Mouse (Mus musculus) cerebellum, postnatal 10 days (tissue): ENCODE data around the gene Nt5dc2.

Experiments used
- DNase-seq, 2 experiments: peaks; one replicate each; pipeline ENCODE4 v3.0.0; 2021; ENCODE audit warnings: mixed read lengths in 2 of 2

Gene Nt5dc2

DNA sequence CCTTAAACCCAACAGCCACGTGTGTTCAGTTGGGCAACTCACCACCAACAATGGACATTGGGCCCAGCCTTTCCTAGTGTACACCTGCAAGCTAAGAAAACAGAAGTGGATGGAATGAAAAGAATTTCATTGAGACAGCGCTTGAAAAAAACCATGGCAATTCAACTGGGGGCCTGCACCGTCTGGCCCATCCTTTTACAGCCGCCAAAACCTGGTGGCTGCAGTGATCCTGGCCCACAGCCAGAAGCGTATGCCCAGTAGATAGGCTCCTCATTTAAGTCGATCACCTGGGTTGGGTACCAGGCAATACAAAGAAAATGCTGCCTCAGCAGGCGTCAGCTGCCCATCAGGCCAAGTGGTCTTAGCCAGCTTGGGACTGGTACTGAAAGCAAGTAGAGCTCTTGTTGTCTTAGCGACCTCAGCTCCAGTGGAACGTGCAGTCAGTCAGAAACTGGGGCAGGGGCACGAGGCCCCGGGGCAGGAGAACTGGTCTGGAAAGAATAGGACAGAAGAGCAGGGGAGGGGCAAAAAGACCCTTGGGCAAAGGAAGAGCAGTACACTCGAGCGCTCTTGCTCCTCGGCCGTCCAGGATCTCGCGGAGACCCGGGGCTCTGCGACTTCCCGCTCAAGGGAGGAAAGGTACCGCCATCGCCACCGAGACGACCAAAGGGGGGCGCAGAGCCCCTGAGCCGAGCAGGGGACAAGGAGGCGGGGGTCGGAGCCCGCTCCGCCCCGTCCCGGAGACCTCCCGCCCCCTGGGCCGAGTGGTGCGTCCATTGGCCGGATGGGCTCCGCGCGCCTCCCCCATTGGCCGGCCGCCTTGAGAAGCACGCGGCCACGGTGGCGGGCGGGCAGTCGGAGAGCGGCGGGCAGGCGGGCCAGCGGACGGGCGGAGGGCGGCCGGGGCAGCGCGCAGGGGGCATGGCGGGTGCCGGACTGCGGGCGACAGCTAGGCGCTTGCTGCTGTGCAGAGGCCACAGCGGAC, at the start of gene Nt5dc2:
Gene Nt5dc2, plus strand, starts transcription at position 818 of the 985 bp plus-strand sequence.
- DNase-seq, result peak; percentile 96 to 98

- DNase-seq, result peak; percentile 23 to 34
Measured at GRCm38 (mm10) chr14:31081147-31081546, 49.7 kb upstream of the Nt5dc2 start.

GRCm38 (mm10) chr14:31087433-31087832, 43.4 kb upstream of the Nt5dc2 start:
- peak; percentile 7 to 10 for DNase-seq

DNA sequence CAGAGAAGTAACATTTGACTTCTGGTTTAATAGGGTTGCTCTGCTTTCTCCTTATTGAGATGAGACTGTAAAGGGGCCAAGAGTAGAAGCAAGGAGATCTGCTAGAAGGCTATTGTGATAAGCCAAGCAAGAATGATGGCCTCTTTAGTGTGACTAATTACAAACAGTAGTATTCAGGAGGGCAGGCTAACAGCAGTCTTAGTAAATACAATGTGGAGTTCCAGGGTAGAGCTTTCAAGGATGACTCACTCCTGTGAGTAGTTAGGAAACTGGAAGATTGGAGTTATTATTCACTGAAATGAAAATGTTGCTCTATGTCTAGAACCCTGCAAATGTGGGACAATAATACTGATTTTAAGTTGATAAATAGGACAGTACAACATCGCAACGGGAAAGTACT, 42.3 kb upstream of the Nt5dc2 start:
- no peak for DNase-seq

DNA sequence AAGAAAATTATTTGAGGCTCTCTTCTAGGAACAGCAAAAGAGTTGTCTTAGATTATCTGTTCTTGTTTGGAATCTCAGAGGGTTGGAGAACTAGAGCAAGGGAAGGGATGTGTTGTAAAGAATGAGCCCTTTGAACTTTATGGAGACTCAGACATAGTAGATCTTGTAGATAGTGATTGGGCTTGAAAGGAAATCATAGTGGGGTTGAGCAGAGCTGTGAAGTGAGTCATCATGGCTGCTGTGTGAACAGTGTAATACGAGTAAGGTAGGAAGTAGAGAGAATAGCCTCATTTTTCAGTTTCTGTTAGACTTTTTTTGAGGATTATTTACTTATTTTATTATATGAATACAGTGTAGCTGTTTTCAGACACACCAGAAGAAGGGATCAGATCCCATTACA, 40.9 kb upstream of the Nt5dc2 start:
- no peak for DNase-seq

DNA sequence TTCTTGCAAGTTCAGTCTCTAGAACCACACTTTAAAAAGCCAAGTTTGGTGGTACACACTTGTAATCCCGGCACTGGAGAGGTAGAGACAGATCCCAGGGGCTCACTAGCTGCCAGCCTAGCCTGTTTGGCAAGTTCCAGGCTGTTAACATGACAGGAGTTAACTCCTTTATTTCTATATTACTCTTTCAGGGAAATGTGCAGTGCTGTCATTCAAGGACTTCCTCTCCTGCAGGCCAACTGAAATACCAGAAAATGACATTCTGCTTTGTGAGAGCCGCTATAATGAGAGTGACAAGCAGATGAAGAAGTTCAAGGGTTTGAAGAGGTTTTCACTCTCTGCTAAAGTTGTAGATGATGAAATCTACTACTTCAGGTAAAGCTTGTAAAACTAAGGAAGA, 25.7 kb upstream of the Nt5dc2 start:
- DNase-seq, result no peak

- no peak for DNase-seq
Measured at GRCm38 (mm10) chr14:31110613-31111012, 20.2 kb upstream of the Nt5dc2 start.

DNA sequence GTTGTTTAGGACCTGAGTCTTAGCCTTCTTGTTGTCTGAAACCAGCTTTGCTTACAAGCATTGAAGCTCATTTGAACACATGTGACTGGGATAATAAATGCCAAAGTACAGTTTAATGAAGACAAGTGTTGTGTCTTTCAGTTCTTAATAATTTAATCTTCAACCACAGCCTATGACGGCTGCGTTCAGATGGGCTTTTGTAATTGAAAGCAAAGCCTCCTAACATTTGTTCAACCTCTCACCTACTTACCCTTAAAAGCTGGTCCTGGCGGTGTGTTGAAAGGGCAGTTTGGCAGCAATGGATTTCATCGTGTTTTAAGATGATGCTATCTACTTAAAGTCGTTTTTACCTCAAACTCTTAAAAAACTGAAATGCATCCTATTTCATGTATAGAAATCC, 18.7 kb upstream of the Nt5dc2 start:
- DNase-seq, result no peak

DNA sequence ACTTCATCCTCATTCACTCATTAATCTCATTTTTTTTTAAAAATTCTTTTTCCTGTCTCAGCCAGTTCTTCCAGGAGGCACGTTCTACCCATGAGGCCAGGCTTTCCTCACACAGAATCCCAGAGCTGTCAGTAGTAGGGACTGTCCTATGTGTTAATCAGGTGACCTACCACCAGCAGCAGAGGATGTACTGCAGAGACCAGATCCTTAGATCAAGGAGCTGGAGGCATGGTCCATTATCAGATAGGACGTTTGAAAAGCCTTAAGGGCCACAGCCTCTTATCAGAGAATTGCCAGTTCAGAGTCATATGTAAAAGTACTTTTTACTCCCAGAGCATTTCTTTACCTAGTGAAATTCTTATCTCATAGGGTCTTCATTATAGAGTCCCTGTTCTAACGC, 16.8 kb upstream of the Nt5dc2 start:
- no peak for DNase-seq

- DNase-seq, result no peak
Measured at GRCm38 (mm10) chr14:31115522-31115921, 15.3 kb upstream of the Nt5dc2 start.

DNA sequence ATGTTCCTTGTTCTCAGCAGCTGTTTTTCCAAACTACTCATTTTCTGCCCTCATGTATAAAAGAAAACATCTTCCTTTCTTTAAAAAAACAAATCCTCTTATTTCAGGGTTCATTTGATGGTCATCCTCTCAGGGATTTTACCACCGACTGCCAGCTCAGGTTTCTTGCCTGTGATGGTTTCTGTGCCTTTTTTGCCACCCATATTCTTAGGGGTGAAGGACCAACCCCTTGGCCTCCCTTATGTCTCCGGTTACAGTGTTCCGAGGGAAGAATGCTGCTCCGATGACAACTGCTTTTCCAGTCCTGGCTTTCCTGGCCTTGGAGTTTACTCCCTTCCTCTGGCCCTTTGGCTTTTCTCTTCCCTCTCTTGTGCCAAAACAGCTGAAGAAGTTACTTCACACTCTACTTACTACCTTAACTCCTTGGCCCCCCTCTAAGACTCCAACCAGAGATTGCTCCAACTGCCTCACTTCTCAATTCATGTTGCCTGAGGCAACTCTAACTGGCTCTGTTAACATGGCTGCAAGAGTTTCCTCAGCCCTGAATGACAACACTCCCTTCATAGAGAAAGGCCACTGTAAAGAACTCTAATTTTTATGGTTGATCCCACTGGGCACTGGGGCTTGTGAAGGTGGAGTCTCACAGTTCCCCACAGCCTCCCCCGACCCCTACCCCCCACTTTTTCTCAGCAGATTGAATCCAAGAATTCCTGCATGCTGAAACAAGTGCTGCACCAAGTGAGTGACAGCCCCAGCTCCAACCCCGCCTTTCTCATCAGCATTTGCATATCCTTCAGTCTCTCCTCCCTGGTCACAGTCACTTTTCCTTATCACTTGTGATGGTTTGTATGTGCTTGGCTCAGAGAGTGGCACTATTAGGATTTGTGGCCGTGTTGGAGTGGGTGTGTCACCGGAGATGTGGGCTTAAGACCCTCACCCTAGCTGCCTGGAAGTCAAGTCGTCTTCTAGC, 5.5 kb upstream of the Nt5dc2 start:
- DNase-seq, result no peak

GRCm38 (mm10) chr14:31126826-31127225, 4.0 kb upstream of the Nt5dc2 start:
- DNase-seq, result no peak

- DNase-seq, result peak; percentile 61 to 70
Measured at GRCm38 (mm10) chr14:31128101-31128825, 2.6 kb upstream of the Nt5dc2 start.

DNA sequence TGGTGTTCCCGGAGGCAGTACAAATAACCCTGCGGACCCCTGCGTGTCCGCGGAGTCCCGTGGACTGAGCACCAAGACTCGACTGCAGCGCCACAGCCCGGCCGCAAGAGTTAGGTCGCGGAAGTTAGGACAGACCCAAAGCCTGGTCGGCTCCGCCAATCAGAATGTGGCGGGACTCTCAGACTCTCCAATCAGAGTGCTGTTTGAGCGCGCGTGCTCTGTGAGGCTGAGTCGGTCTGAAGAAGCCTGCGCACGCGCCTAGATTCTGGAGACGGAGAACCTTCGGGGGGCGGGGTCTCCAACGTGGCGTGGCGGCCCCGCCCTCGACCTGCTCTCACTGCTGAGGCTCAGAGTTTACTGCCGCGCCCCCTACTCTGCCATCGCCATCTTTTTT, 2.0 kb upstream of the Nt5dc2 start, which contains the start of gene Smim4:
Gene Smim4, minus strand, starts transcription at position 131 of the 394 bp plus-strand sequence.
- DNase-seq, result peak; percentile 98 to 99

- DNase-seq, result peak; percentile 73 to 80
Measured at GRCm38 (mm10) chr14:31129326-31130235, 1.3 kb upstream of the Nt5dc2 start.

GRCm38 (mm10) chr14:31131272-31131821, 494 bp downstream of the Nt5dc2 start:
- DNase-seq, result peak; percentile 76

DNA sequence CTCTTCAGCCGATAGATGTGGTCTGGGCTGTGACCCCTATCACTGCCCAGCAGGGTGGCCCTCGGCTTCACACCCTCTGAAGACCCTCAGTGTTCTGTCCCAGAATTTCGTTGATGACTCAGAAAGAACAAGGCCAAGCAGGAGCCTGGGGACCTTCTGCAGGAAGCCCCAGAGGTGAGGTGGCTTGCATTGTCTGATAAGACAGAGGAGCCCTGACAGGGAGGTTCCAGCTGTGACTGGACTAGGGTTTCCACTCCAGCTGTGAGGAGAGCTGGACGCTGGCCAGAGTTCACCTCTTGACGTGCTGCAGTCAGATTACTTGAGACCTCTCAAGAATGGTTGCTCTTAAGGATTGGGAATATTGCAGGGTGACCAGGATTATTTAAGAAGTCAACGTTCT, 1.2 kb downstream of the Nt5dc2 start:
- peak; percentile 61 to 67 for DNase-seq

- DNase-seq, result peak in 1 of 2 experiments; percentile 29
Measured at GRCm38 (mm10) chr14:31132491-31132975, 1.7 kb downstream of the Nt5dc2 start.

DNA sequence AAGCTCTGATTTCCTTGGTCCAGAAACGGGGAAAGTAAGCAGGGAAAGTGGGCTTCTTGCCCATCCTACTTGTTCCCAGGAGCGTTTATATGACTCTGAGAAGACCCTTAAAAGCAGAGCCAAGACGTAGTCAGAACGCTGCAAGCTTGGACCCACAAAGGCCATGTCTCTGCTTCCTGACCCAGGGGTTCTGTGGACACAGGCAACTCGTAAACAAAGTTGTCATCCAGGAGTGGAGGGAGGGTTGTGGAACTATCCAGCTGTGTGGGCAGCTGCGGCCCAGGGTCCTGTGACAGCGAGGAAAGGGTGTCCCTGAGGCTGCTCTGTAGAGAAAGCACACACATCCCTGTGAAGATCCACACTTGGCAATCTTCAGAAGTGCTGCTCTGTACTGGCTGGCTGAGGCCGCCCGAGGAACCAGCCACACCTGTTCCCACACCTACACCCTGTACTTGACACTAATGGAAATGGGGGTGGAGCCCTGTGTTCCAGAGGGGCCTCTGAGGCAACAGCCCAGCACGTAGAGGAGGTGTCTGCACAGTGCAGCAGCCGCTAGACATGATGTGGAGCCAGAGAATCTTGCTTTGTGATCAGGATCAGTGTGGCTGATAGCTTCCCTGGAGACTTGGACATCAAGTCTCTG, 2.3 kb downstream of the Nt5dc2 start:
- DNase-seq, result peak; percentile 34 to 51
